Mouse (Mus musculus) Muller cell, postnatal 12 days (primary cell): Measurements from ENCODE around the gene Slc39a11.

Experiments used
- DNase-seq: peaks from one replicate; pipeline ENCODE4 v3.0.0-alpha.2; 2015; ENCODE audit errors: inconsistent ontology term

The Slc39a11 gene

DNA sequence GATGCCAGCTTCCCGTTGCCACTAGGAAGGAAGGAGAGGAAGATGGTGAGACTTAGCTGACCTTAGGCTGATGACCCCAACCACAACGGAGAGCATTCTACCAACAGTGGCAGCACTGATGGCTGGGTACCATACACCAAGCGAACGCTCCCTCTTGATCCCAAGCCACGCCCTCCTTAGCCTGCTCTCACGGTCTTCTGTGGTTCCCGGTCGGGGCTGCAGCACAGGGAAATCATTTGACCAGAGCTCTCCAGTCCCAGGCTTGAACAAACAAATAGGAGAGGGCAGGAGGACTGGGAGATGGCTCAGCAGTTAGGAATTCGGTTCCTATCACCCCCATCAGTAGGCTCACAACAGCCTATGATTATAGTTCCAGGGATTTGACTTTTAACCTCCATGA lies 403.4 kb downstream of the Slc39a11 start:
- no peak for DNase-seq

DNA sequence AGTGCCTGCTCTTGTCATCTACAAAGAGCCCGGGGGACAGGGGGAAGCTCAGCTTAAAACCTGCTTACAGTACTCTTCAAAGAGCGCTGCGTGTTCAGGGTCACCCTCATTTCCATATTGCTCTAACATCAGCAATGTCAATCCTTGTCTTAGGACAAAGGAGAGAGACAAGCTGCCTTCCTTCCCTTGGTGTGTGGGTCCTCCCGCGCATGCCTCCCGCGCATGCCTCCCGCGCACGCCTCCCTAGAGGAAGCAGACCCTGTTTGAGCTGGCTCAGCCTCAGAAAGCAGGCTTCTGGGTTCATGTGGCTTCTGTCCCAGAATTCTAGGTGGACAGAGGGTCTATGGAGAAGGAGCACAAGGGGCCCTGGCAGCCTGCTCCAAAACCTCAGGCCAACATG lies 404.2 kb downstream of the Slc39a11 start:
- DNase-seq, result no peak

DNA sequence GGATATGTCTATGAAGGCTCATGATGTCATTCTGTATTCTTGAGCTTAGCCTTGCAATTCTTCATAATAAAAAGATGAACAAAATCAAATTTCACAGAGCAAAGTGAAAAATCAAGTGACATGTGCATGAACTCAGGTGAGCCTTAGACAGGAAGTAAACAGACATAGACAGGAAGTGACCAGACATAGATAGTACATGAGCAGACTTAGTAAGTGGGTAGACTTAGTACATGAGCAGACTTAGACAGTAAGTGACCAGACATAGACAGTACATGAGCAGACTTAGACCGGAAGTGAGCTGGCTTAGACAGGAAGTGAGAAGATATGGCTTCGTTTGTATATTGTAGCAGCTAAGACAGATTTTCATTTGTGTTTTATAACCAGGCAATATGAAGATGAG lies 415.4 kb downstream of the Slc39a11 start:
- DNase-seq, result no peak

DNA sequence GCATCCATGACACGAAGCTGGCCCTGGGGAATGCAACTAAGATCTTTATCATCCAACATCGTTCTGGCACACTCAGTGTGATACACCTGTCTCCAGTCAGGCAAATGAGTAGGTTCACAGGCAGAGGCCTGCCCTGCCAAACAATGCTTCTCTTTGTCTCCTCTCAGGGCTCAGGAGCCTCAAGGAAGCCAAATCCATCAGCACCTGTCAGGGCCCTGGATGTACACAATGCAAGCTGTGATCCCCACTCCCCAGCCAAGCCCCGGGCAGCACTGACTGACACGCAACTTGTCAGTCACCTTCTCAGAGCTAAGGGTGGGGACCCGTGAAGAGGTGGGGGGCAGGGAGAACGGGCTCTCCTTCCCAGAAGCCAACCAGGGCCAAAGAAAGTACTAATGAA lies 417.8 kb downstream of the Slc39a11 start:
- no peak for DNase-seq

DNA sequence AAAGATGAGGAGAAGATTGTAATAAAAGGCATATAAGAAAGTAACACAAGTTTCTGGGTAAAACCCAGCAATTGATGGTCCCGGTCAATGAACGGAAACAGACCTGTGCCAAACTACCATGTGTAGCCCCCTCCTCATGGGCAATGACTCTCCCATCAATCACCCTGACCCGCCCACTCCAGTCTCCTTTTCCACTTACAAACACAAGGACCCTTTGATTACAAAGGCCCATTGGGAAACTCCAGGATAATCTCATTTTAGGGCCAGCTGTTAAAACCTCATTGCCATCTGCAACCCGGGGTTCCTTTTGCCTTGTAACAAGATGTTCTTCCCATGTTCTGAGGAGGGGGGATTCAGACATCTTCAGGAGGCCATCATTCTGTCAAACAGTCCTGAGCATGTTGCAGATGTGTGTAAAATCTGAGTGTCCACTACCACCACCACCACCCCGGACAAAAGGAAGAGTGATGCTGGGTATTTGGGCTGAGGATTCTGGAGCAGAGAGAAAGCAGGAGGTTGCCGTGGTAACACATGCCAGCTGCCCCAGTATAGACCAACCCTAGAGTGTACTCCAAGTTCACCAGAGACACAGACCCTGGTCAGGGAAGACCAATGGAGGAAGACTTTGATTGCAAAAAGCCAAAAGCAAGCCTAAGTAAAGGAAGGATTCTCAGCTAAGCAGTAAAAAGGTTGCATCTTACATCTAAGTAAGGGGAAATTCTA lies 419.3 kb downstream of the Slc39a11 start:
- no peak for DNase-seq

DNA sequence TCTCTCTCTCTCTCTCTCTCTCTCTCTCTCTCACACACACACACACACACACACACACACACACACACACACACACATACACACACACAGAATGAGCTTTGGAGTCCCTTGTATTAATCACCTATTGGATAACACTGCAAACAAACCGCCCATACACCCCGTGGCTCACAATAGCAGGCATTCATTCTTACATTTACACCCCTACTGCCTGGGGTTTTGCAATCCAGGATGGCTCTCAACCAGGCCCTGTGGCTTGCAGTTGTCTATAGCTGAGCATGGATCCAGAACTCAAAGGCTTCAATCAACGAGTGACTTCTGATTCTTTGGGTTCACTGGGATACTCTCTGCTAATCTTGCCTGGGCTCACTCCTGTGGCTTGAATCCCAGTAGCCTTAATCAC lies 424.1 kb downstream of the Slc39a11 start:
- DNase-seq, result peak; percentile 30

DNA sequence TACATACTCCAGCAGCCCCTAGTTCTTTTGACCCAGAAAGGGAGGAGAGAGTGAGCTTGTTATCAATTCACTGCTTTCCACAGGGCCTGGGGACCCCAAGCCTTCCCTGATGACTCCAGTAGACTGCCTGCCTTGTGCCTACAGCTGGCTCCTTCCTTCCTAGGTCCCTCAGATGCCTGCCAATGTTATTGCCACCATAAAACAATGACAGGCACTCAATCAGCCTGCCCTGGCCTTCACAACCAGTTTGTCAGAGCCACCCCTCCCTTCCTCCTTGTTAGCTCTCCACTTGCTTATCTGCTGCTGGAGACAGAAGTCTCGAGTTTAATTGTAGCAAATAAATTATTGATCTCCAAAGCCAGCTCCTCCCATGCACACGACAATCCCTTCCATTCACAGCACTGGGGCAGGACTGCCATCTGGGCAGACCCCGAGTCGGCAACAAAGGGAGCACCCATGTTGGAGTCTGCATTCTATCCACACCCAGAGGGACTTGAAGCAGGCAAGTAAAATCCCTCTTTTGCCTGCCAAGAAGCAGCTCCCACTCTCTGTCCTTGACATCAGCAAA lies 426.0 kb downstream of the Slc39a11 start:
- DNase-seq, result no peak

DNA sequence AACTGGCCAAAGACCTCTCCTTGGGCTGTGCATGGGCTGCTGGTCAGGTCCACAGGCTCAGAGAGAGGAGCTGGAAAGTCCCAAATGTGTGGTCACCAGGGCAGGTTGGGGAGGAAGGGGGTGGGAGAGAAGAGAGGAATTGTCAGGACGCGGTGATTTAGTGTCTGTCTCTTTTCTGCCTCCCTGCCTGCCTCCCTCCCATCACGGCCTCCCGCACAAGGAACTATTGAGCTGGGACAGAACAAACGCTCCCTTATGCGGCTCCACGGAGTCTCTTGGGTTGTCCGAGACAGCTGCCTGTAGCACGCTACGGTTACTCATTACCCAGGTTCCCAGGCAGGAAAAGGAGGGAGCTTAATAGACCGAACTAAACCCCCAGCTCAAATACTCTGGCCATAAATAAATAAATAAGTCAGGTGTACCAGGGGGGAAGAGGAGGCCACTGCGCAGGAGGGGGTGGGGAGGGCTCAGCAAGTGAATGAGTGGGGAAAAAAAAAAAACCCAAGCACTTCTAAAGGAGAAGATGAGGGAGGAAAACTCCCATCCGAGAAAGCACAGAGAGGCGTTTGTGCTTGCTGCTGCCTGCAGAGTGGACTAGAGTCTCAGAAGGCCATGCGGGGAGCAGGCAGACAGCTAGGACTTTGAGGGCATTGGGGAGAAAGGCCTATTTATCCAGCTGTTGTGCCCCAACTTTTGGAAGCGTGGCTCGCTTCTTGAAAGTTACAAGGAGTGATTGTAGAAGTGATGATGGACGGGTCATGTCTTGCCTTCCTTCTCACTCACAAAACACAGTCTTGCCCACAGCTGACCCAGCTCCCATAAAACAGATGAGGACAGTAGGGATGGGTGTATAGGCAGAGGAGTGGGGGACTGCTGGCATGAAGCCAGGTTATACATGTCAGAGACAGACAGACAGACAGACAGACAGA lies 428.3 kb downstream of the Slc39a11 start:
- DNase-seq, result peak; percentile 68

DNA sequence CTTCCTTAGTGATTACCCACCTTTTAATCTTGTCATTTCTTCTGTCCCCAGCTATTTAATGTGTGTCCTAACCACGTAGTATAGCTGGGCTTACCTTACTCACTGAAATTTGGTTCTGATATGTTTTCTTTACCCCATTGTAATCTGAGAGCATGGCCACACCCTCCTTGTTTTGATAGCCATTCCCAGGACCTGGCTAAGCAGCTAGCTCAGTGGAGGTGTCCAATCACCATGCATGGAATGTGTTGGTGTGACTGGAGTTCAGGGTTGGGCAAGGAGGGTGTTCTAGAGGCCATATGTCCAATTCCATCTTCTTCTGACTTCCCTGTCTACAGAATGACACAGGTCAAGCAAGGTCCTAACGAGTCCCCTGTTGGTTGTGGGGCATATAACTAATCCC lies 429.2 kb downstream of the Slc39a11 start:
- DNase-seq, result peak; percentile 20

DNA sequence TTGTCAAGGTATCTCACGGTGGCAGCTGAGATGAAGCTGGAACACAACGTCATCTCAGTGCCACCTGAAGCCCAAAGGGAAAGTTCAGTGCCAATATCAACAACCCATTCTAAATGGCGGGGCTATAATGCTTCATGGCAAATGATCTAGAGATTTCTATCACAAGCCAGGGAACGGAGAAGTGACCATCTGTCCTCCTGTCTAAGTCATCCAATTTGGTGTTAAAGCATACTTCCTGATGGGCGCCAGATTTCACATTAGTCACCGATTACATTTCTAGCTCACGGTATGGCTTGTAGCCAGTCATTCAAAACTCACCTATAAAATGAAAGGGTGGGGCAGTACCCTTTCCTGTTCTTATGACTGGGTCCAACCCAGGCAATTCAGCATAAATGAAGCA lies 435.1 kb downstream of the Slc39a11 start:
- DNase-seq, result no peak

DNA sequence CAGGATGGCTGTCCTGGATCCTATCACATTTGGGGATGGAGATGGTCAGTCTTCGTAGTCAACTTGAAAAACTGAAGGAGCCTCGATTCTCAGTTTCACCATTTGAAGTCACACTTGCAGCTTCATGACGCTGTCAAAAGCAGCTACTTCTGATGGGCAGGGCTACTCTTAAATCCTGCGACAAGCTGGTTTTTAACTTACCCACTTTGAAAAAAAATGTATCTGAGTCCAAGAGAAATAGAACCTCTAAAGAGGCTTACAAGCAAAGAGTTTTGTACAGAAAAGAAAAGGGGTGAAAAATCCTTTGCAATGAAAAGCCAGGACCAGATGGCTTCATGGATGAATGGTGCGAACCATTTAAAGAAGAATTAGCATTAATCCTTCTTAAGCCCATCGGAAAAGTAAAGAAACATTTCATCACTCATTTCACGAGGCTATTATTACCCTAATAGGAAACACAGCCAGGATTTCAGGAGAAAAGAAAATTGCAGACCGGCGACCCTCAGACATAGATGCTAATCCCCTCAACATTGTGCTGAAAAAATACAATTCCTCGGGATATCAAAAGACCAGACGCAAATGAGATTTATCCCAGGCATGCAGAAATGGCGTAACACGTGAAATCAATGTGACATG lies 437.4 kb downstream of the Slc39a11 start:
- no peak for DNase-seq

DNA sequence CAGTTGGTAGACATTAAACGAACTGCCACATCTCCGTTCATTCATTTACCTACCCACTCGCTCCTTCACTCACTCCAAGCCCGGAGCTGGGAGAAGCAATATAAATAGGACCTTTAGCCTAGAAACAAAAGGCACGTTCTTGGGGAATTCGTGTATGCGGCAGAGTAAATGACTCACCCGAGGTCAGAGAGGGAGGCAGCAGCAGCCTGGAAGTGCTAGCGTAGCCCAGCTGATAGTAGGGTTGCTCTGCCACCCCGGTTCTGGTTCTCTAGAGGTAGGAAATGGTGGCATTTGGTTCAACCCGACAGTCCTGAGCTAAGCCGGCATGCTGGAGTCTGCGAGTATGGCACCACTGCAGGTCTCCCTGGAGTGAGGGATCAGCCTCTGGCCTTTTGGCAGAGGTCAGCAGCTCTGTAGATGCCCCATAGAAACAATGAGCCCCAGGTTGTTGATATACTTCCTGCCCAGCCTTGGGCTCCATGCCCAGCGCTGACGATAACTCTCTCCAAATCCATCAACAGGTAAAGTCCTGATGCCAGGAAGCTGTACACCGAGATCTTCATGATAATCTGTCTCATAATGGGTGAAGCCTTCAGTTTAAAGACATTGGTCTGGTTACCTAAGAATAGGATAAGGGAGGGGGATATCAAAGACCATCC lies 440.5 kb downstream of the Slc39a11 start:
- DNase-seq, result no peak

DNA sequence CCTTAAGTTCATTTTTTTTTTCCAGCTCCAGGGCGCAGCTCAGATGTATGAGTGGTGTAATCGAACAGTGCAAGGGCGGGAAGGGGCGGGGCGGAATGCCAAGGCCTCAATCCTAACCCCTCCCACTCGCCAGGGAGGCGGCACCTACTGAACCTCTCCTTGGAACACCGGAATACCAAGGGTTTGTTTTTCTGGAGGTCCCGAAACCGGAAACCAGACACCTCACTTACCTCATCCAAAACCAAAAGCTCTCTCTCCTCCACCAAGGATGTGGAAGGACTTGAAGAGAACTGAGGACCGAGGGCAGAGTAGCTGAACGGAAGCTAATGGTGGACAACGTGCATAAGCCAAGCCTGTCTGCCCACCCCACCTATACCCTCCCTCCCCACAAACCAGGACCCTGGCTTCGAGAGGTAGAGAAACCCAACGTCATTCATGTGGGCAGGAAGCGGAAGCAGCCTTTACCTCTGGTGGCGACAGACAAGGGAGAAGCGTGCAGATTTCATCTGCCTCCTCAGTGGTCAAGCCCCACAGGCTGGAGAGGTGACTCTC lies 441.3 kb downstream of the Slc39a11 start:
- no peak for DNase-seq

DNA sequence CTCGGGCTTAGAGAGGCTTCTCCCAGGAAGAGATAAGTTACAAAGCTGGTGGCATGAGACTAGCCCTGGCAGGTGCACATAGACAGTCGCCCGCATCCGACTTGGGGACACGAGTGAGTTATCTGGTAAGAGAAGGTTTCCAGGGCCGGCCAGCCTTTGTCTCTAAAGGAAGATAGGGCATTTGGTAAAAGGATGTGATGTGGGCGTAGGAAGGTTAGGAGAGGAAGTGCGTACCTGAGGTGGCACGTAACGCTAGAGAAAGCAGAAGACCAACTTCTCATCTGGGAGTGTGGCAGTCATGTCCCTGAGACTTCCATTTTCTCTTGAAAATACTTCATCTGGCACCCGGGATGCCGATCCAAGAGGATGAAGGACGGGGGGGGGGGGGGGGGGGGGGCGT lies 441.9 kb downstream of the Slc39a11 start:
- no peak for DNase-seq

DNA sequence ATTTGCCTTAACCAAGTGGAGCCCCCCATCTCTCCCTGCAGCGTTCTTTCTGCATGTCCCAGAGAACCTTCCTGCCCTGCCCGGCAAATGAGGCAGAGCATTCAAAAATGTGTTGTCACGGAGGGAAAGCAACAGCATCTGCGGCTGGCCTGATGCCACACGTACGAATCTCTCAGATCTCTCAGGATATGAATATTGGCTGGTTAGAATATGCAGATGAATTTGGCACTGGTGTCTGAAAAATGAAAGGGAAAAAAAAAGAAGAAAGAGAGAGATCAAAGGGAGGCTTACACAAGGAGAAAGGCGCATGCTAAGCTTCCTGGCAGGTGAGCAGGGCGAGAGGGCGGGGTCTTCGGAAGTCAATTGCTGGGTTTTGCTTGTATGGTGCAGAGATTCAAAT lies 443.8 kb downstream of the Slc39a11 start:
- no peak for DNase-seq

DNA sequence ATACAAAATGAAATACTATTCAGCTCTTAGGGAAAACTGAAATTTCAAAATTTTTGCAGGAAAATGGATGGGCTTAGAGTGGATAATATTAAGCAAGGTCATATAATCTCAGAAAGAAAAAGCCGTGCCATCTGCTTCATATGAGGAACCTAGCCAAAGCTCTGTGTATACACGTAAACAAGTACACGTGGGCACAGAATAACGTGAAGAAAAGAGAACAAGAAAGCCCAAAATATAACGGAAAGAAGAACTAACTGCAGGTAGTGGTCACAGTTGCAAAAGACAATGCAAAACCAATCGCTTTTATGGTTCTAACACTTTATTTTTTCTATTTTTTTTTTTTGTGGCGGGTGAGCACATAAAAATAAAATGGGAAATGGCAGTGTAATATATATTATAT lies 446.9 kb downstream of the Slc39a11 start:
- no peak for DNase-seq

DNA sequence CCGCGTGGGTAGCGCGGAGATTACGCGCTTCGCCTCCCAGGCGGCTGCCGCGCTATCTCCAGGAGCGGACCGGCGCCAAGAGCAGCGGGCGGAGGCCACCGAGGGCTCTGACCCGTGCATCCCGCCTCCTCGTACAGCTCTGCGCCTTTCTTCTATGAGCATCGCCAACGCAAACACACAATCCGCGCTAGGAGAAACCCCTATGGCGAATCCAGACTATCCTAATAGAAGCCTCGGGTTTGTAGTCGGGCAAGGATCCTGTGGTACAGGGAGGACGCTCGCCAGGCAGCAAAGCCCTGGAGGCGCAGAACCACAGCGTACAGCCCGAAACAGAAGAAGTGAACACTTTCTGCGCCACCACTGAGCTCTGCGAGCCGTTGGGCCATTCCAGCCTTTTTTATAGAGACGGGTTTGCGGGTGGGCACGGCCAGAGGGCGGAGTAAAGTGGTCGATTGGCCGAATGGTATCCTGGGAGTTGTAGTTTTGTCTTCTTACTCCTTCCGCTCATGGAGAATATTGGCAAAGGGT lies 448.3 kb downstream of the Slc39a11 start:
- peak; percentile 93 for DNase-seq

DNA sequence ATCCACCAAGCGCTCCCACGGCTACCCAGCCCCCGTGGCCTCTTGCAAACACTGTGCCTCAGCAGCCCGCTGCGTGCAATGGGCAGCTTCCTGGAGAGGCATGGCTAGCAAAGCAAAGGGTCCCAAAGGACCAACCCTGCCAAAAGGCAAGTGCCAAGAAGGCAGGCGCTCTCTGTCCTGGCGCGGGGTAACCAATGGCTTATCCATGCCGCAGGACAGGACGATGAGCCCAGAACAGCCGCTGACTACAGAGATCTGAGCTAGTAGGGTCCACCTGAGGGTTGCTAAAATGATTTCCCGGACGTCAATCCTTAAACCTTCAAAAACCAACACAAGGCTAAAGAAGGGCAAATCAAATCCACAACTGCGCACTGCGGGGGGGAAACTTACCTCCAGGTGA lies 449.0 kb downstream of the Slc39a11 start:
- DNase-seq, result peak; percentile 41

DNA sequence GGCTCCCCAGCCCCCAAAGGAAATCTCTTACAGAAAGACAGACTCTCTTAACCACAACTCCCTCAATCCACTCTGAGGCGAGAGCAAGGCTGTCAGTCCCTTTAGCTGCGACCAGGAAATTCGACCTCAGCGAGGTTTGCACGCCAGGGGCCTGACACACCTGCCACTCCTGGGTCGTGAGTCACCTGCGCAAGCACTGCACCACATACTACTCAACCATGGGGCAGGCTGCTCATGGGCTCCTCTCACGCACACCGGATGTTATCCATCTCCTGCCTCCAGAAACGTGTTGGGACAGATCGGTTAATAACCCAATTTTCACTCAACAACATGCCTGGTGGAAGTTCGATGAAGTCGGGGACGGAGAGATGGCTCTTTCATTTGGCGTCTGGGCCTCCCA lies 451.3 kb downstream of the Slc39a11 start:
- no peak for DNase-seq

DNA sequence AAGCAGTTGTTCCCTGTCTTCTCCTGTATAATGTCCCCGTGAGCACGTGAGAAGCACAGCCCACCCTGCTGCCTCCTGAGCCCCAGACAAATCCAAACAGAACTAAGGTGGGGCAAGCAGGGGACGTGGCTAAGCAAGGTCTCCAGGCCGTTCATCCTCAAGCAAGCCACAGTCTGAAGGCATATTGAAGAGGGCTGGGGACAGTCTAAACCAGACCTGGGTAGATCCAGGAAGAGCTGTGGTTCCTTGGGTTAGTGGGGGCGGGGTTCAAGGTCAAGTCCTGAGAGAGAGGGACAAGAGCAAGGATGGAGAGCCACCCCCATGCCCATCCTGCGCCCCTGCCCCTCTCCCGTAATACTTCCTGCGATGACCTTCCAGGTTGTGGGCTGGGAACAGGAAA lies 452.3 kb downstream of the Slc39a11 start:
- DNase-seq, result no peak
